Mouse (Mus musculus) 3134 (cell line): ENCODE results near the gene St8sia1.

Experiments
- DNase-seq: peaks from one replicate; pipeline ENCODE4 v3.0.0-alpha.2; 2011; ENCODE audit warnings: low spot score; ENCODE audit not compliant: insufficient read length; ENCODE audit errors: extremely low read depth

St8sia1 gene

GRCm38 (mm10) chr6:142946069-142946871 is 18.0 kb downstream of the St8sia1 start:
- no peak for DNase-seq

GRCm38 (mm10) chr6:142945461-142945860 is 18.8 kb downstream of the St8sia1 start:
- DNase-seq: no peak

- DNase-seq: no peak
Observed at GRCm38 (mm10) chr6:142944470-142944869, 19.8 kb downstream of the St8sia1 start.

GRCm38 (mm10) chr6:142943419-142943818 is 20.8 kb downstream of the St8sia1 start:
- DNase-seq: no peak

DNA sequence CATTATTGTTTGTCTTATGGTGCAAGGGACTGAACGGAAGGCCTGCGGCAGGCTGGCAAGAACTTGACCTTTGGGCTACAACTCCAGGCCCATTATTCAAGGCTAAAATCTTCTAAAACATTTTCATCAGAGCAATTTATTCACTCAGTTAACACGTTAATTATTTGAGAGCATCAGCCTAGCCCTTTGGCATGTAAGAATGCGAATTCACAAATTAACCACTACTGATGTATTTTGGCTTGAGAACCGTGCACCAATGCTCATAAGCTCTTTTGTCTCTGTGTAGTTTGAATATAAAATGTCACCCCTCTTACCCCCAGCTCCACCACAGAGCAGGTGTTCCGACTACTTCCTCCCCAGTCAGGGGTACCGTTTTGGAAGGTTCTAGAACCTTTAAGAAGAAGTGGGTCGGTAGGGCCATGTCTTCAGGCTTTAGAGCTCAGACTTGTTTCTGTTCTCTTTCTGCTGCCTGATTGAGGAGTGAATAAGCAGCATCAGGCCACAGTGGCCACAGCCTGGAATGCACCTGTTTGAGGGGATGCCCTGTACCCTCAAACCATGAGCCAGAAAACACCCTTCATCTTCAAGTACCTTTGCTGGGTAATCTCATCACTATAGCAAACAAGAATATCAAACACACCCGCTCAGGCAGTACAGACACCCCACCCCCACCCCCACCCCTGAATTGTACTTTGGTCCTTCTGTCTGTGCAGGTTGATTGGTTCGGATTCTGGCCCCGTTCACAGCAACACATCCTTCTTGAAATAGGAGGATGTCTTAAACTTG is 22.5 kb downstream of the St8sia1 start:
- no peak for DNase-seq

- no peak for DNase-seq
Observed at GRCm38 (mm10) chr6:142941078-142941477, 23.2 kb downstream of the St8sia1 start.

- no peak for DNase-seq
Observed at GRCm38 (mm10) chr6:142938549-142939345, 25.5 kb downstream of the St8sia1 start.

DNA sequence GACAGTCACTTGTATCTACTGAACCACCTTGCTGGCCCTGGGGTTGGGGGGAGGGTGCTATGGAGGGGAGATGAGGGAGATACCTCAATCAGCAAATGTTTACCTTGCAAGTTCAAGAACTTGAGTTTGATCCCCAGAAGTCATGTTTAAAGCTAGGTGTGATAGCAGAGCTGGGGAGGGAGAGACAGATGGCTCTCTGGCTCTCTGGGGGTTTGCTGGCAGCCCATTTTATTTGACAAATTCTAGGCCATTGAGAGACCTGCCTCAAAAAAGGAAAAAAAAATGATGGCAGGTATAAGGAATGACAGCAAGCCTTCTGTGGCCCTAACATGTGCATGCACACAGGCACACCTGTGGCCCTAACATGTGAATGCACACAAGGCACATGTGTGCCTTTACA is 26.2 kb downstream of the St8sia1 start:
- DNase-seq: no peak

- DNase-seq: no peak
Observed at GRCm38 (mm10) chr6:142932582-142932981, 31.7 kb downstream of the St8sia1 start.

DNA sequence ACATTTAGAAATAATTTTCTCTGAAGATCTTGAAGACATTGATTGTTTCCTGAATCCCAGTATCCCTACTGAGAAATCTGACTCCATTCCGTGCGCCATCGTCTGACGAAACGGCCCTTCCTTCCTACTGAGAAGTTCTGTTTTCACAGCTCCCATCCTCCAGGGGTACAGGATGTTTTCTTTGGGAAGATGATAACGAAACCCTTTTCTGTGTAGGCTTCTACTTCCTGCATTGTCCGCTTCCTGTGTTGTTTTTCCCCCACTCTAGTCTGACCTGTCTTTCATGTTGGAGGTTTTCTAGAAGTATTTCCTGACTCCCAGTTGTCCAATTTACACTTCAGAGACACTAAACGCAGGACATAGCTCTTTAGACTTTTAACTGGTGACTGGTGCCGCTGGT is 32.1 kb downstream of the St8sia1 start:
- no peak for DNase-seq

- DNase-seq: no peak
Observed at GRCm38 (mm10) chr6:142928551-142929309, 35.5 kb downstream of the St8sia1 start.

GRCm38 (mm10) chr6:142926901-142927605 is 37.2 kb downstream of the St8sia1 start:
- DNase-seq: no peak

DNA sequence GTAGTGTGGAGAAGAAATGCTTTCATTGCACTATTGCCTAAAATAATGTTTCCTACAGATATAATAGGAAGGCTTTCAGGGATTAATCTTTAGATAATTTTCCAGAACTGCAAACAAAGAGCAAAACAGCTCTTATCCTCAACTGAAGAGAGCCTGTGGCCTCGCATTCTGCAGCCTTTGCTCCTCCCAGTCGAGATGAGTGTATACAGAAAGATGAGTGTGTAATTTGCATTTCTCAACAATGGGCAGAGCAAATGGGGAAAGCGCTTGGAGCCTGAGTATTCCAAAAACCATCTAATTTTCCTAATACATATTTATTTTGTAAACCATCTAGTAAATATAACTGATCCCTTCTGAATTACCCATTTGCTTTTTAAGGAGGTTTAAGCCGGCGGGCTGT is 38.3 kb downstream of the St8sia1 start:
- DNase-seq: no peak

GRCm38 (mm10) chr6:142925374-142925773 is 38.9 kb downstream of the St8sia1 start:
- no peak for DNase-seq

GRCm38 (mm10) chr6:142920901-142921300 is 43.4 kb downstream of the St8sia1 start:
- DNase-seq: no peak

DNA sequence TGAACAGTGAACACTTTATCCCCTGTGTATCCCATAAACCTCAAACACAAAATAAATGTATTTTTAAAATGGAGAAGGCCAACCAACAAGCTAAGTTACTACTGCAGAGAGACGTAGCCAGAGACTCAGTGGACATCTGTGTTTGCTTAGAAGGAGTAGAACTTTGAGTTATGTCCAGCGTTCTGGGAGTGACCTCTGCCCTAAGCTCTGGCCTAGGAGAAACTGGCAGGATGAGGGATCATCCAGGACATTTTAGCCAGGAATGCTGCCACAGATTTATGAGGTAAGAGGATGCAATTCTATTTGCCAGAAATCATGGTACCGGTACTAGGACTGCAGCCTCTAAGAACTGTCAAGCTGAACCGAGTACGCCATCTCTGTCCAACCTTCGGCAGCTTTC is 45.6 kb downstream of the St8sia1 start:
- no peak for DNase-seq

- DNase-seq: no peak
Observed at GRCm38 (mm10) chr6:142917471-142917901, 46.8 kb downstream of the St8sia1 start.

- DNase-seq: no peak
Observed at GRCm38 (mm10) chr6:142916271-142916941, 47.8 kb downstream of the St8sia1 start.

- no peak for DNase-seq
Observed at GRCm38 (mm10) chr6:142915464-142915863, 48.8 kb downstream of the St8sia1 start.
